Mouse (Mus musculus): Measurements from ENCODE around the gene BC049762.

DNA sequence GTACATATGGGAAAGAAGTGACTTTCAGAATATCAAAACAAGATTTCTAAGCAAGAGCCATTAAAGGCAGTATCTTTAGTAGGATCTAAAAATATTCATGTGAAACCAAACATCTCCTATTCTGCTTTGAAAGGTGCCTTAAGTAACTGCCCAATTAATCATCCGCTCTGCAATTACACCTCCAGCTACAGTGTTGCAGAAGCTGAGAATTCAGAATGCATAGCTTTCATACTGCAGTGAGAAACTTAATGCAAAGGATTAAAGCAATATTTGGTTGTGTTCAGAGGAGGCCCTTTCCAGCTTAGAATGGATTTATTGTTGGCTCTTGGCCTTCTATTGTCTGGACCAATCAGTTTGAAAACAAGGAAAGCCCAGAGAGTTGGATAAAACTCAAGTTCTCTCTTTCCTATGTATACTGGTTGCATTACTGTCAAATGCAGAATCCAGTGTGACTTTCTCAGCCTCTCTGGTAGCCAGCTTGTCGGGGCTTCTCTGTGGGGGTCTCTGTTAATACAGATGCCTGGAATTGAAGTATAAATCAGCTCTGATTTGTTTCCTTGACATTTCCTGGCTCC, 31.2 kb upstream of the BC049762 start:
- TF ChIP-seq POLR2A (IDR thresholded peaks at IDR 0.05; ENCODE audit: low read depth, low read length) (no peak), CTCF (conservative IDR thresholded peaks at IDR 0.05; ENCODE audit: insufficient read depth, insufficient read length, low read depth, low read length) (no peak)

Data from kidney, adult 2 months (tissue).